Mouse (Mus musculus) thymus, postnatal 36 days (tissue): Measurements from ENCODE around the gene Cpa4.

Experiments
- DNase-seq, 2 experiments: peaks; one replicate each; pipeline ENCODE4 v3.0.0; 2022; ENCODE audit warnings: mixed read lengths in 2 of 2

Cpa4 gene

DNA sequence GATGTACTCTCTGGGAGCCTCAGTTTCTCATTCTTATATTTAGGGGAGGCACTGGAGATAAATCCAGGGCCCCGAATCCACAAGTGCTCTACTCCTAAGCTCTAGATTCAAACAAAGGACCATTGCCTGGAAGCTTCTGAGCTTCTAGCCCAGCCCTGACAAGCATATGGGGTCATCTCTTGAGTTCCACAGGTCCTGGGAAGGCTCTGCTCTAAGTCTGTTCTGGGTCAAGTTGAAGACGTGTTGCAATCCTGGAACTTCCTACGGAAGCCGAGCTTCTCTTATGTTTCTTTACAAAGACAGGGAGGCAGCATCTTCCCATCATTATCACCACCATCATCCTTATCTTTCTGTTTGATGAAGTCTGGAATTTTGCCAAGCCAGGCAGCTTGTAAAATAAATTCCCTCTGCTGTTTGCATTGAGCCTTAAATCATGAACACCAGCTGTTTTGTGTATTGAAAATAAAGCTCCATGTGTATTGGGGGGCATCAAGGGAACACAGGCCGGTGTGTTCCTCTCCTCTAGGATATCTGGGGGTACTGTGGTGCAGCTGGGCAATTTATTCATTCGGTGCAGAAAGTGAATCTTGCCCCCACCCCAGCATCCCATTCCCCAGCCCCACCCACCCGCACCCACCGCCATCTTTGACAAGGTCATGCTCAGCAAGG, 28.2 kb downstream of the Cpa4 start:
- no peak for DNase-seq

DNA sequence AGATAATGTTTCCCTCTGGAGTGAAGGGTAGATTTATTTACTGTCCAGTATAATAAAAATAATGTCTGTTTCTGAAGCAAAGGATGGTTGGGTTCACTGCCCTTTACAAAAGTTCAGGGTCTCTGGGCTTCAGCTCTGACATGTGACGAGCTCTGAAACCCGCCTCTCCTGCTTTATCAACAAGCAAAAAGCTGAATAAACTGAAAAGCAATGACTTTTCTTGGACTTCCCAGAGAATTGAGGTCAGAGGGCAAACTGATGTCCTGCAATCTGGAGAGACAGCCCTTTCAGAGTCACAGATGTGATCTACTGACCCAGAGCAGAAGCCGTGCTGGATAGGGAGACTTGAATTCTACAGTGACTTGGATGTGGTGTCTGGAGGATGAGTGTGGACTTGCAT, 31.9 kb downstream of the Cpa4 start:
- DNase-seq: no peak

DNA sequence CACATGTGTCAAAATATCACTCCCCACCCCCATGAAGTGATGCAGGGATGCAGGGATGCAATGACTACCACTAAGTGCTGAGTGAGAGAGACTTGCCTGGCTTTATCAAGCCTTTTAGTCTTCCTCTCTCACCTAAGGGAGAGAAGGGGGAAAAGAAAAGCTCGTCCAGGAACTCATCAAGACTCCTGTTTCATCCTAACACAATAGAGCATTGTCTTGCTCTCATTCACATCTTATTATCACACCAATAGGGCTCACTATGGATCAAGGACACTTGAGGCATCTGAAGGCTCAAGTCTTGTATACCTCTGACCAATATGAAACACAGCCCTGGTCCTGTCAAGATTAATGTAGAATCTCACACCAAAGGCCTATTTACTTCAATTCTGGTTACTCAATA, 32.8 kb downstream of the Cpa4 start:
- no peak for DNase-seq

- DNase-seq: no peak
Observed at GRCm38 (mm10) chr6:30604342-30604867, 36.2 kb downstream of the Cpa4 start.

DNA sequence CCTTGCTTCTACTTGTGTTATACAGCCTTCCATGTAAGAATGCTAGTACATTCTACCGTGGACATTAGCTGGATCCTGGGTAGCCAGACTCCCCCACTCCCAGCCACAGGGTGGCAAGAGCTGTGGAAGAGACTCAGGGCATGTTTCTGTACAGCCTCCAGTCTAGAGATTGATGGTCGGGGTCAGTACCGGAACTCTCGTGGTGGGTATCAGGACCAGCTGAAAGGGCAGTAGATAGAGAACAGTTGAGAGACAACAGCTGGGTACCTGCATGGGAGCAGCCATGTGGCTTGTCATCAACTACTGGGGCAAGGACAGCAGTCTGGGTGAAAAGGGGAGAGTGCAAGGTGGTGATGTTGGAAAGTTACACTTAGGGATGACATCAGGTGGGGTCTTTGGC, 36.9 kb downstream of the Cpa4 start:
- no peak for DNase-seq

- DNase-seq: no peak
Observed at GRCm38 (mm10) chr6:30605672-30606071, 37.5 kb downstream of the Cpa4 start.

DNA sequence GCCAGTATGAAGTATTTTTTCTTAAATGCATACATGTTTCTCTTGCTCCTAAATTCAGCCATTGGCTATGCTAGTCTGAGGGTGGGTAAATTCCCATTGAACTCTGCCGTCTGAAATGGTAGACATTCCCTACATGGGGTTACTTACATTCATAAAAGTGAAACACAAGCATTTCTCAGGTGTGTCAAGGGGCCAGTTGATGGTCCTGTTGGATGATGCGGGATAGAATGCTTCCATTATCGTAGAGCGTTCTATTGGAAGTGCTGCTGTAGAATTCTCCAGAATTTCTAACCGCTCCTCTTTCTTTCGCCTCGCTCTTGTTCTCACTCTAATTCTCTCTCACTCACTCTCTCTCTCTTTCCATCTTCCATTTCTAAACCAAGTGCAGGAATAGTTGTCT, 42.5 kb downstream of the Cpa4 start, which contains the start of gene Cpa5:
Gene Cpa5 (plus strand): TSS at position 301 of the 400 bp plus-strand sequence.
- no peak for DNase-seq

DNA sequence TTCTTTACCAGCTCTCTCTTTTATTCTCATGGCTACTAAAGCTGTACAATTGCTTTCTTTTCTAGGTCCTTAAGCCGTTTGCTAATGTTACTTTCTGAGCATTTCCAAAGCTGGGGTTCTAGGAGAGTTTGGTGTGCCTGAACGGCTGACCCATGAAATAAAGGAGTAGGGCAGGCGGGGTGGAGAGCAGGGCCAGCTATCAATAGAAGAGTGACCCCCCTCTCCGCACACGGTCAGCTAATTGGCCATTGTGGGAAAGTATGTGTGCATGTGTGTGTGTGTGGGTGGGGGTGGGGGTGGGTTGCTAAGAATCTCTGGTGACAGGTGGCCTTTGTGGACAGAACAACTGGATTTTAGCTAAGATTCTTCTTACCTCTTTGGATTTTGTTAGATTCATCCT, 43.0 kb downstream of the Cpa4 start:
- no peak for DNase-seq

DNA sequence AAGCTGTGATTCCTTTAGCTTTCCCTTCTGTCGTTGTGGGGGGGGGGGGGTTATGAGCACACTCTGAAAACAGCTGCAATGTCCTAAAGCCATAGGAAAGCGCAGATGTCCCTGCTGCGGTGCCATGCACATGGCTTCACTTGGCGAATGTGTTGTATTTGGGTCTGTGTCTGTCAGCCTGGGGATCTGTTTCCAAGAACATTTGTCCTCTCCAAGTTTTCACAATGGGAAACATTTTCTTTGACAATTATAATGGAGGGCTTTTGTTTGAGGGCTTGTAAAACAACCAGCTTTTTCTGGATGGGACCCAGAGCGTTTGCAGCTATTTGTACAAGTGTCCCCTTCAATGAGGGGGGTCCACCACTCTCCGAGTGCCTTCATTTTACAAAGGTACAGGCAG, 46.1 kb downstream of the Cpa4 start:
- DNase-seq: no peak

GRCm38 (mm10) chr6:30615741-30616140, 47.6 kb downstream of the Cpa4 start:
- no peak for DNase-seq

- no peak for DNase-seq
Observed at GRCm38 (mm10) chr6:30616491-30616941, 48.3 kb downstream of the Cpa4 start.

DNA sequence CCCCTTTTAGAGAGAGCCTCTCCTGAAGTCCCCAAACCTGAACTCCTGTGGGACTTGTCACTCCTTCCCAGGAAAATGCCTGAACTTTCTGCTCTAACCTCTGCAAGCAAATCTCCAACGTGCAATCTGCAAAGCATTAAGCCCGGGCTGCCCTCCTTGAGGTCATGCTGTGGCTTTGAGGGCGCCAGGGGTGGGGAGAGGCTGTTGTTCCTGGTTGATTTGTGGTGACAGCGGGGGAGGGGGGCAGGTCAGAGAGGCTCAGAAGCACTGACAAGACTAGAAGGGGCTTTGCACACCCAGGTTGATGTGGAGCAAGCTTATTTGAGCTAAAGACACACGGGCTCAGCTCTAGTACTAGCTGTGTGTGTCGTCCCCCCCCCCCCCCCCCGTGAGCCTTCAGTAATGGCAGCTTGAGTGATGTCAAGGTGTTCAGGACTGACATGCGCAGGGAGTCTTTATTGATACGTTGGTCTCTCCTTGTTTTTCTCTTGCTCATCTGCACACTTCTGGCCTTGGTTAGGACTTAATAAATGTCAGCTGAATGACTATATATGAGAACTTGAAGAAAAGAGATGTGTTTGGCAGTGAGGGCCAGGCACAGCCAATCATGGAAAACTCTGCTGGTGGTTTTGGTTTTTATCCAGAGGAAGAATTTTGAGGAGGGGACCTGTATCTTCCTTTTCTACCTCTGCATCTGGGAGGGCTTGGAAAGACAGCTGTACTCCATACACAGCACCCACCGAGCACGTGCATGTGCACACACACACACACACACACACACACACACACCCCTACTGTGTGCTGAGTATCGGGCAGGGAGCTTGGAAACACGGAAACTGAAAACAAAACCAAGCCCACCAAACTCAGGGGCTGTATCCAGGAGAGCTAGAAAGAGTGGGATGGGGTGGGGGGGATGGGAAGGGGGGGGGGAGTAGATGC, 49.1 kb downstream of the Cpa4 start:
- peak in 1 of 2 experiments; percentile 4 for DNase-seq

GRCm38 (mm10) chr6:30617959-30618590, 49.9 kb downstream of the Cpa4 start:
- DNase-seq: no peak

DNA sequence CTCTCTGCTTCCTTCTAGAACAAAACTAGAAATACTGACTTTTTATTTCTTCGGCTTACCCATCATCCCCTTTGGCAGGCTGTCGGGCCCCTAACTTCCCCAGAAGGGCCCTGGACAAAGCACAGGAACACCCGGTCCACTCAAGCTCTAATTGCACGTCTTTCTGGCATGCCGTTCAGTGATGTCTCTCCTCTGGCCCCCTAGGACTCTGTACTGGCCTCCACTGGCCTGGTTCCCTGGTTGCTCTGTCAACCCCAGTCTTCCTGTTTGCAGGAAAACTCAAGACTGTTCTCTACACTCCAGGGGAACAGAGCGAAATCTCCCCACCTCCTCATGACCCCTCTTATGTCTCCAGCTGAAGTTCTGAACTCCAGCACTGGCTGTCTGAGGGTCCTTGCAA, 50.6 kb downstream of the Cpa4 start:
- no peak for DNase-seq

DNA sequence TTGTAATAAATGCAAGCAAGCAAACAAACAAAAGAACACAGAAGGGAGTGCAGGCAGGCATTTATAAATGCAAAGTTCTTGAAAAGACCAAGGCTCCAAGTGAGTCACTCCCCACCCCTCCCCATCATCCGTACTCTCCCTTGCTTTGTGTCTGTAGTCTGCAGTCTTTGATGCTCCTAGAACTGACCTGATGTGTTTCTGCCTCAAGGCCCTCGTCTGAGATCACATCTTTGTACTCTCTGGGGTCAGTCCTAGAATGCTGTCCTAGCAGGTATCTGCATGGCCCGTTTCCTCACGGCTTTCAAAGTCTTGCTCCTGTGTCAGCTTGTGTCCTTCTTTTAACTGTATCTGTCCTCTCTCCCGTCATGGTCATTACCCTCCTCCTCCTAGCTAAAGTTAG, 51.4 kb downstream of the Cpa4 start:
- no peak for DNase-seq

GRCm38 (mm10) chr6:30620591-30620990, 52.4 kb downstream of the Cpa4 start:
- DNase-seq: no peak

GRCm38 (mm10) chr6:30620994-30621393, 52.8 kb downstream of the Cpa4 start:
- no peak for DNase-seq

DNA sequence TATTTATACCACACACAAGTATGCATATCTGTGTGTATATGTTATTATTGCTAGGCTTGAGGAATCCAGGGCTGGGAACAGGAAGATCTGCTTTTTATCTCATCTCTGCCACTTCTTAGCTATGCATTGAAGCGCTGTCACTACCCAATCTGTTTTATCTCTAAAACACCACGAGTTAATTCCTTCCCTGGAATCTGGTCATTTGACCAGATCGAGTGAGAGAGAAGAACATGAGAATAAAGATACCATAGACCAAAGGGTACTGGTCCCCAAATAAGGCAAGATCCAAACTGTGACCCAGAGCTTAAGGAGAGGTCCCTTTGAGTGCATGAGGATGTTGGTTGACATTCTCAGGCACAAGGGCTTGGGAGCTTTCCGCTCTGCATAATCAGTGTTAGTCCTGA, 53.8 kb downstream of the Cpa4 start:
- DNase-seq: no peak

GRCm38 (mm10) chr6:30624763-30625162, 56.6 kb downstream of the Cpa4 start:
- DNase-seq: no peak

- DNase-seq: no peak
Observed at GRCm38 (mm10) chr6:30628152-30628551, 60.0 kb downstream of the Cpa4 start.

GRCm38 (mm10) chr6:30629989-30630388, 61.8 kb downstream of the Cpa4 start:
- no peak for DNase-seq

- DNase-seq: no peak
Observed at GRCm38 (mm10) chr6:30635361-30635862, 67.2 kb downstream of the Cpa4 start.
